Mouse (Mus musculus): ENCODE measurements around the gene Dpp6. TPM values are rescaled to one million over a fixed set of nuclear protein-coding genes. Genes with fewer than 3 reads are reported as not detected.
A peak's percentile ranks its signal among the peaks of the same experiment; 100 is the strongest.

Dpp6 gene
- total and polyA plus RNA-seq, 3 experiments: 0.04 to 0.11 TPM; not detected in 1

DNA sequence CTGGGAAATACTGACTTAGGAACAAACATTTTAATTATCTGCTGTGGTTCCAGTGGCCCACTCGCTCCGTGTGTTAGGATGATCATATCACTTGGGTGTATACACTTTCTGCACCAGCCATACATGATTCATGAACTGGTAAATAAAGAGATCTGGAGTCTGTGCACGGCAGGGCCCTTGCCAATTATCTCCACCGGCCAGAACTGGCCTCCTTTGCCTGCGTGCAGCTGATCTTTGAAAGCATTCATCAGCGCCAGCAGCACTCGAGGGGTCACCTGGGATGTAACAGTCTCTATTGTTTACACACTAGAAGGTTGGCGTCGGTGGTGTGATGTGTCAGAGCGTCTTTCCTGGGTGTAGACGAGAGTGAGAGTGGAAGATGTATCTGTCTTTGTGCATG, 868.2 kb downstream of the Dpp6 start:
- no peak for DNase-seq
- TF ChIP-seq CTCF (IDR thresholded peaks at IDR 0.05) (no peak), POLR2A (IDR thresholded peaks at IDR 0.05; ENCODE audit: insufficient read depth, low read depth, low read length) (no peak), EP300 (IDR thresholded peaks at IDR 0.05; ENCODE audit: insufficient read depth, low read depth, low read length) (no peak)
- Histone ChIP-seq H3K27ac (no peak overlapping the region), H3K9ac (ENCODE audit: low read depth, low read length) (no peak overlapping the region), H3K27me3 (ENCODE audit: control insufficient read depth, insufficient read depth, low read length) (no peaks in the 10 kb centered on the region), H3K79me2 (replicated peaks; ENCODE audit: control insufficient read depth, insufficient read depth, low read length) (no peaks in the 10 kb centered on the region), H3K4me1 (ENCODE audit: control insufficient read depth, insufficient read depth, low read length) (no peaks in the 10 kb centered on the region), H3K4me3 (no peak overlapping the region), H3K36me3 (ENCODE audit: control insufficient read depth, insufficient read depth, low read length) (no peaks in the 10 kb centered on the region)
- intact Hi-C loops (cut with DNase I): no loop called here
- 62% methylated on average over 11 of the region's 11 CpGs for WGBS

GRCm38 (mm10) chr5:27685923-27686322, 868.9 kb downstream of the Dpp6 start:
- Histone ChIP-seq H3K4me1 (ENCODE audit: control insufficient read depth, insufficient read depth, low read length) (no peaks in the 10 kb centered on the region), H3K4me3 (no peak overlapping the region), H3K27ac (no peak overlapping the region), H3K36me3 (ENCODE audit: control insufficient read depth, insufficient read depth, low read length) (no peaks in the 10 kb centered on the region), H3K27me3 (ENCODE audit: control insufficient read depth, insufficient read depth, low read length) (no peaks in the 10 kb centered on the region), H3K9ac (ENCODE audit: low read depth, low read length) (no peak overlapping the region), H3K79me2 (replicated peaks; ENCODE audit: control insufficient read depth, insufficient read depth, low read length) (no peaks in the 10 kb centered on the region)
- intact Hi-C loops (cut with DNase I): no loop called here
- TF ChIP-seq POLR2A (IDR thresholded peaks at IDR 0.05; ENCODE audit: insufficient read depth, low read depth, low read length) (no peak), CTCF (IDR thresholded peaks at IDR 0.05) (peak; percentile 20; the same call in 1 of the 2 replicates)
- 62% methylated on average over 3 of the region's 3 CpGs for WGBS
- DNase-seq: no peak

- no peaks in the 10 kb centered on the region for H3K79me2 ChIP-seq (replicated peaks; ENCODE audit: control insufficient read depth, insufficient read depth, low read length)
- no peak overlapping the region for H3K27ac ChIP-seq
- no peak overlapping the region for H3K4me3 ChIP-seq
- no peaks in the 10 kb centered on the region for H3K4me1 ChIP-seq (ENCODE audit: control insufficient read depth, insufficient read depth, low read length)
- intact Hi-C loops (cut with DNase I): no loop called here
- WGBS: 80% methylated on average over 2 of the region's 2 CpGs
- H3K36me3 ChIP-seq (ENCODE audit: control insufficient read depth, insufficient read depth, low read length): no peaks in the 10 kb centered on the region
- TF ChIP-seq CTCF (IDR thresholded peaks at IDR 0.05) (peak; percentile 36; the same call in 1 of the 2 replicates), POLR2A (IDR thresholded peaks at IDR 0.05; ENCODE audit: insufficient read depth, low read depth, low read length) (no peak), EP300 (IDR thresholded peaks at IDR 0.05; ENCODE audit: insufficient read depth, low read depth, low read length) (no peak)
- no peak for DNase-seq
- no peak overlapping the region for H3K9ac ChIP-seq (ENCODE audit: low read depth, low read length)
- H3K27me3 ChIP-seq (ENCODE audit: control insufficient read depth, insufficient read depth, low read length): no peaks in the 10 kb centered on the region
These were observed 870.3 kb downstream of the Dpp6 start for GRCm38 (mm10) chr5:27687311-27687710.

GRCm38 (mm10) chr5:27702482-27702881, 885.5 kb downstream of the Dpp6 start:
- WGBS: 78% methylated on average over 6 of the region's 6 CpGs
- Histone ChIP-seq H3K4me1 (ENCODE audit: control insufficient read depth, insufficient read depth, low read length) (peaks cover 8% of the 10 kb centered on the region; the same call in 1 of the 2 replicates), H3K79me2 (replicated peaks; ENCODE audit: control insufficient read depth, insufficient read depth, low read length) (no peaks in the 10 kb centered on the region), H3K4me3 (no peak overlapping the region), H3K27ac (no peak overlapping the region), H3K9ac (ENCODE audit: low read depth, low read length) (no peak overlapping the region), H3K27me3 (ENCODE audit: control insufficient read depth, insufficient read depth, low read length) (no peaks in the 10 kb centered on the region), H3K36me3 (ENCODE audit: control insufficient read depth, insufficient read depth, low read length) (no peaks in the 10 kb centered on the region)
- DNase-seq: no peak
- no peak for TF ChIP-seq CTCF (IDR thresholded peaks at IDR 0.05)
- no peak for TF ChIP-seq POLR2A (IDR thresholded peaks at IDR 0.05; ENCODE audit: insufficient read depth, low read depth, low read length)
- no peak for TF ChIP-seq EP300 (IDR thresholded peaks at IDR 0.05; ENCODE audit: insufficient read depth, low read depth, low read length)
- intact Hi-C loops (cut with DNase I): no loop called here

- Histone ChIP-seq H3K4me3 (no peak overlapping the region), H3K27me3 (ENCODE audit: control insufficient read depth, insufficient read depth, low read length) (no peaks in the 10 kb centered on the region), H3K27ac (no peak overlapping the region), H3K79me2 (replicated peaks; ENCODE audit: control insufficient read depth, insufficient read depth, low read length) (no peaks in the 10 kb centered on the region), H3K9ac (ENCODE audit: low read depth, low read length) (no peak overlapping the region), H3K36me3 (ENCODE audit: control insufficient read depth, insufficient read depth, low read length) (no peaks in the 10 kb centered on the region), H3K4me1 (ENCODE audit: control insufficient read depth, insufficient read depth, low read length) (peaks cover 14% of the 10 kb centered on the region; the same call in 1 of the 2 replicates)
- TF ChIP-seq EP300 (IDR thresholded peaks at IDR 0.05; ENCODE audit: insufficient read depth, low read depth, low read length) (no peak), CTCF (IDR thresholded peaks at IDR 0.05) (peak; percentile 32)
- DNase-seq: no peak
- intact Hi-C loops (cut with DNase I): no loop called here
These were observed 888.0 kb downstream of the Dpp6 start for GRCm38 (mm10) chr5:27705020-27705419.

DNA sequence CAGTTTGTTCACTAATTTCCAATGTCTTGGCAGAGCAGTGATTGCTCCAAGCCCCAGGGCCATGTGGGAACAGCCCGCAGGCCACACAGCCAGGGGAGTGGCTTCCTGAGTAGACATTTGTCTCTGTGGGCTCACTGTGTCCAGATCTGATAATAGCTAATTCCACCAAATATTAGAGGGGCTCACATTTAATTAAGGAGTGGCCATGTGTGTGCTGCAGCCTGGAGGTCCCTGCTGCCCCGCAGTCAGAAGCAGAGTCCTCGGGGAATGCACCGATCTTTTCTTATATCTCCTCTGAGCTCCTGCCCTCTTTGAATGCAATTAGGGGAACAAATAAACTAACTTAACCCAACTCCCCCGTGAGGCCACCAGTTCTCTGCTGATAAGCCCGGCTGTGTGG, 889.5 kb downstream of the Dpp6 start:
- DNase-seq: peak in 1 of 2 experiments; percentile 11
- Histone ChIP-seq H3K27me3 (ENCODE audit: control insufficient read depth, insufficient read depth, low read length) (no peaks in the 10 kb centered on the region), H3K27ac (no peak overlapping the region; the same call in 1 of the 2 replicates), H3K4me3 (no peak overlapping the region), H3K36me3 (ENCODE audit: control insufficient read depth, insufficient read depth, low read length) (no peaks in the 10 kb centered on the region), H3K4me1 (ENCODE audit: control insufficient read depth, insufficient read depth, low read length) (peaks cover 14% of the 10 kb centered on the region; the same call in 1 of the 2 replicates), H3K79me2 (replicated peaks; ENCODE audit: control insufficient read depth, insufficient read depth, low read length) (no peaks in the 10 kb centered on the region), H3K9ac (ENCODE audit: low read depth, low read length) (no peak overlapping the region)
- WGBS: 37% methylated on average over 6 of the region's 6 CpGs
- intact Hi-C loops (cut with DNase I): no loop called here
- no peak for TF ChIP-seq EP300 (IDR thresholded peaks at IDR 0.05; ENCODE audit: insufficient read depth, low read depth, low read length)
- no peak for TF ChIP-seq POLR2A (IDR thresholded peaks at IDR 0.05; ENCODE audit: insufficient read depth, low read depth, low read length)
- TF ChIP-seq CTCF (IDR thresholded peaks at IDR 0.05): no peak
